Mouse (Mus musculus) limb, embryonic 10.5 days (tissue): ENCODE measurements around the gene Arpp21. TPM values are rescaled to one million over a fixed set of nuclear protein-coding genes. Genes with fewer than 3 reads are reported as not detected.

Source experiments
- DNase-seq: peaks from one replicate; pipeline ENCODE4 v3.0.0-alpha.2; 2017; ENCODE audit warnings: low spot score
- H3K27ac ChIP-seq: fragments of 300-500 bp; sonication (generic); 2 replicates; pipeline ENCODE4 v1.5.1; 2016; ENCODE audit warnings: mild to moderate bottlenecking
- H3K27me3 ChIP-seq: fragments of 300-500 bp; sonication (generic); 2 replicates; pipeline ENCODE4 v1.6.1; 2016; ENCODE audit warnings: low read depth, mild to moderate bottlenecking; ENCODE audit not compliant: poor library complexity, severe bottlenecking
- H3K36me3 ChIP-seq: fragments of 300-500 bp; sonication (generic); 2 replicates; pipeline ENCODE4 v1.6.1; 2016; ENCODE audit warnings: mild to moderate bottlenecking, moderate library complexity
- H3K4me1 ChIP-seq: fragments of 300-500 bp; sonication (generic); 2 replicates; pipeline ENCODE4 v1.6.1; 2016
- H3K4me3 ChIP-seq: fragments of 300-500 bp; sonication (generic); 2 replicates; pipeline ENCODE4 v1.5.1; 2016; ENCODE audit warnings: mild to moderate bottlenecking, moderate library complexity
- H3K9me3 ChIP-seq: fragments of 300-500 bp; sonication (generic); replicated peaks from 2 replicates; pipeline ENCODE4 v1.6.1; 2016; ENCODE audit warnings: mild to moderate bottlenecking
- WGBS: fragments of 180-500 bp; shearing (Covaris S2); methylation state at CpG from one replicate; pipeline ENCODE4 v1.1.7; 2016; 5-methylcytosine and 5-hydroxymethylcytosine counted together
- polyA plus RNA-seq: library from polyadenylated mRNA; unstranded; fragments of >200 nt; fragmentation: Nextera tagmentation; extraction: Ambion mirVana; gene quantifications from 2 replicates; pipeline ENCODE4 v1.2.1, GENCODE M21; 2016

Gene Arpp21
- polyA plus RNA-seq, 1 experiment from 2014 or later, result 1.2 TPM

DNA sequence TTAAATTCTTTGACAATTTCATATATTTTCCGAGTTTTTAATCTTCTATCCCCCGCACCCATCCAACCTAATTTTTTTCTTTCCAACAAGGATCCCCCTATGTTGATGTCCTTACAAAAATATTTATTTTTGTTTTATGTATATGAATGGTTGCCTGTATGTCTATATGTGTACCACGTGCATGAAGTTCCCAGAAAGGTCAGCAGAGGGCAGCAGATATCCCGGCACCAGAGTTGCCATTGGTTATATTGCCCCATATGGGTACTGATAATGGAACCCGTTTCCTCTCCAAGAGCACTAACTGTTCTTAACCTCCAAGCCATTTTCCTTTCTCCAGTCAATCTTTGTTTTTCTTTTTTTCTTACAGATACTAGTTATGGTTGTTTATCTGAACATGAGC is 124.1 kb downstream of the Arpp21 start:
- 86% methylated on average over 5 of the region's 5 CpGs for WGBS
- Histone ChIP-seq H3K27me3 (no peaks in the 10 kb centered on the region), H3K36me3 (no peaks in the 10 kb centered on the region), H3K4me3 (no peak overlapping the region), H3K27ac (no peak overlapping the region), H3K4me1 (no peaks in the 10 kb centered on the region), H3K9me3 (no peaks in the 10 kb centered on the region)
- DNase-seq, result no peak

DNA sequence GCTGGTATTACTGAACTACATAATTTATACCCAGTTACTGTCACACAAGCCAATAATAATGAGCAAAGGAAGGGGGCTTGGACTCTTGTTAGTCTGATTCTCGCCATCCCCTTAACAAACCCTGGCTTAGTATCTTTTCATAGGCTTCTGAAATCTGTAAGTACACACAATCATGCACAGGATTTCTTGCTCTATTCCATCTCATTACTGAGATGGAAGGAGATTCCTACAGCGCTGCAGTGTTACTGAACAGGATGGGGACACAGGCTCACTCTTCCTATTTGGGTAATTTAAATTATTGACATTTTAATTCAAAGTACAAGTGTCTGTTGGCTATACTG is 132.9 kb downstream of the Arpp21 start:
- no peaks in the 10 kb centered on the region for H3K36me3 ChIP-seq
- H3K4me1 ChIP-seq, result no peaks in the 10 kb centered on the region
- H3K4me3 ChIP-seq, result no peak overlapping the region
- no peaks in the 10 kb centered on the region for H3K9me3 ChIP-seq
- H3K27ac ChIP-seq, result no peak overlapping the region
- DNase-seq, result no peak
- H3K27me3 ChIP-seq, result no peaks in the 10 kb centered on the region
- WGBS, result 77% methylated on average over 2 of the region's 2 CpGs

DNA sequence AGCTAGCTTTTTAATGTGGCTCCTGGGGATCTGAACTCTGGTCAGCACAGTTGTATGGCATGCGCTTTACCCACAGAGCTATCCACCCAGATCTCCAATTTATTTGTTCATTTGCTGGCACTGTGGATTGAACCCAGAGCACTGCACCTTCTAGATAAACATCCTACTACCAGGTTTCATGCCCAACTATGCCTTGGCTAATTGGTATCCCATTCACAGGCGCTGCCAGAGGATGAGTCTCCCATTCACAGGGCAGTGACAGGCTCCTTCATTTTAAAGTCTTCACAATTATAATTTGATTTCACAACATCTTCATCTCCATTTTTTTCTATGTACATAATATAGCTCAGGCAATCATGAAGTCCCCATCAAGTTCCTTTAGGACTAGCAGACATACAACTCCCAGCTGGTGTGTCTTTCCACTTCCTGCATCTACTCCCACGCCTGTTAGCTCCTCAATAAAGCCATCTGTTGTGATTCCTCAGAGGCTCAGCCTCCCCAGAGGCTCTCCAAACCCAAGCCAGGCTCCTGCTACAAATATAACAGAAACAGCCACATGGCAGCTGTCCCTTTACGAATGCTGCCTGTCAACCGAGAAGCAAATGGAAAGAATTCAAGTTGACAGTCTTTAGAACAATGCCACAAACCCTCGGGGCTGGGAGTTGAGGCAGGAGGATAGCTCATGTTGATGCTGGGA is 133.4 kb downstream of the Arpp21 start:
- H3K27ac ChIP-seq, result no peak overlapping the region
- H3K36me3 ChIP-seq, result no peaks in the 10 kb centered on the region
- no peaks in the 10 kb centered on the region for H3K4me1 ChIP-seq
- H3K4me3 ChIP-seq, result no peak overlapping the region
- no peak for DNase-seq
- WGBS, result 69% methylated on average over 6 of the region's 6 CpGs
- no peaks in the 10 kb centered on the region for H3K27me3 ChIP-seq
- H3K9me3 ChIP-seq, result no peaks in the 10 kb centered on the region

DNA sequence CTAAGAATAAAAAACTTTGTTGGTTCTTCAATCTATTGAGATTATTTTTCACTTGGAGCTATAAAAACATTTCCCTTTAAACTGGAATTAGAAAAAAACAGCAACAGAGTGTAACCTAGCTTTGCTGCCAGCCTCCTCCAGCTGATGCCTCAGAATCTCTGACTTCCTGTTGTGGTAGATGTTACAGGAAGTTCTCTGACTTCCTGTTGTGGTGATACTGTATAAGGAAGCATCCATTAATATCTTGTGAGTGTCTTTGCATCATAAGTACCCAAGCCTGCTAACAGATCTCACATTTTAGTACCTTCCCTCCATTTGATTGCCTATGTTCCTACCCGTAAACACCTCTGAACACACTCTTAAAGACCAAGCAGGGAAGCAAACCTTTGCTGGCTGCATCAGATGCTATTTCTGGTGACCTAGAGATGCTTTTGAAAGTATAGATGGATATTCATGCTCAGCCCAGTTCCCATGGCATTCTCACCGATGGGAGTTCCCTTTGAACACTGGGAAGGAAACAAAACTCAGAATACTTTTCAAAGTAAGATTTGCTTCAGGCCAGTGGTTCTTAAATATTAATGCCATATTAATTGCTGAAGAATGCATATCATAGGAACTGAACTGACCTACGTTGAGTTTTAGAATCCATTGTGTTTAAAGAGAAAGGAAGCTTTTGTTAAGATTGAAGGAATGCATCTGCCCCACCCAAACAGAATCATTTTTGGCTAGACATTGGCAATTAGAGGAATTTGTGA is 134.7 kb downstream of the Arpp21 start:
- no peak for DNase-seq
- WGBS, result 90% methylated on average over 3 of the region's 3 CpGs
- Histone ChIP-seq H3K4me1 (no peaks in the 10 kb centered on the region), H3K27ac (no peak overlapping the region), H3K36me3 (no peaks in the 10 kb centered on the region), H3K27me3 (no peaks in the 10 kb centered on the region), H3K4me3 (no peak overlapping the region), H3K9me3 (no peaks in the 10 kb centered on the region)

DNA sequence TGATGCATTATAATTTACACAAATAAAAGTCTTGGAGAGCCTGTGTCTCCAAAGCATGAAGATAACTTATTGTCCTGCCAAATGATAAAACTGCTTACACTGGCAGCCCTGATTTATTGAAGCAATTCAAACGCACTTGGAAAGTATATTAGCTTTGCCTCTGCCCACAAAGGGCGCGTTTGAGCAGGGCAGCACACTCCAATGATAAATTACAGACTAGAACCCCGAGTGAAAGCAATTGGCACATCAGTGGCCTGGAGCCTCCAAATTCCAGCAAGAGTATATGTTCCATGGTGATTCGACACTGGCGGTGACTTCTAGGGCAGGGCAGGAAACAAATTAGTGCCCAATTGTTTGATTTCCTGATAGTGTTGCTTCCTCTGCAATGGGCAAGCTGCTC is 137.5 kb downstream of the Arpp21 start:
- 46% methylated on average over 6 of the region's 6 CpGs for WGBS
- Histone ChIP-seq H3K4me1 (no peaks in the 10 kb centered on the region), H3K9me3 (no peaks in the 10 kb centered on the region), H3K27ac (no peak overlapping the region), H3K4me3 (no peak overlapping the region), H3K36me3 (no peaks in the 10 kb centered on the region), H3K27me3 (no peaks in the 10 kb centered on the region)
- no peak for DNase-seq

DNA sequence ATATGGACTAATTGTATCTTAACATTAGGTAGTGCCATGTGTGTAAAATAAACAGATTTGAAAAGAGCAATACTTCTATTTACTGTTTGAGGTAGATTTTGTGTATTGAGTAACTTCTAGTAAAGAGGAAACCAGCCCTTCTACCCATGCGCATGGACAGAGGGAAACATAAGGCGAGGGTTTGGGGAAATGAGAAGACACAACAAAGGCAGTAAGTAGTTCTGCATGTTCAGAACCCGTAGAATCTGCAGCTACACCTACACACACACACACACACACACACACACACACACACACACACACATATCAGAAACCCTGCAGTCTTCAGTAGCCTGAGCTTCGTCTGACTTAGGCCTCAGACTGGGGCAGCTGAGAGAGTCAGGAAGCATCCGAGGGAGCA is 140.0 kb downstream of the Arpp21 start:
- Histone ChIP-seq H3K4me1 (no peaks in the 10 kb centered on the region), H3K27me3 (no peaks in the 10 kb centered on the region), H3K36me3 (no peaks in the 10 kb centered on the region), H3K27ac (no peak overlapping the region), H3K9me3 (no peaks in the 10 kb centered on the region), H3K4me3 (no peak overlapping the region)
- no peak for DNase-seq
- WGBS, result 84% methylated on average over 5 of the region's 5 CpGs

DNA sequence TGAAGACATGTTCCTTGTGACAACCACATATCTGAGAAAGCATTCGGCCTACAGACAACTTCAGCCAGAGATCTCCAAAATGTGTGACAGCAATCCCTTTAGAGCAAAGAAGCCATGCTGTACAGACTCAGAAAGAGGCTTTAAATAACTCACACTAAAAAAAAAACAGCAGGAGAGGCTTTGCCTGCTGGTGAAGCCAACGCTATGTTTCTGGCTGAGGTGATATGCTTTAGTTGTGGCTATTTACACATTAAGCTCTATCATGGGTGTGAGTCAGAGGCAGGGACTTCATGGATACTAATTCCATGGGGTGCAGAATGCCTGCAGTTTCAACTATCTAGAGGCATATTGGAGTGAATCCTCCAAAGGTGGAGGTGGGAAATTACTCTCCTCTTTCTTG is 140.5 kb downstream of the Arpp21 start:
- DNase-seq, result no peak
- H3K4me3 ChIP-seq, result no peak overlapping the region
- H3K27me3 ChIP-seq, result no peaks in the 10 kb centered on the region
- H3K36me3 ChIP-seq, result no peaks in the 10 kb centered on the region
- WGBS, result 90% methylated on average over 2 of the region's 2 CpGs
- H3K4me1 ChIP-seq, result no peaks in the 10 kb centered on the region
- no peaks in the 10 kb centered on the region for H3K9me3 ChIP-seq
- no peak overlapping the region for H3K27ac ChIP-seq

DNA sequence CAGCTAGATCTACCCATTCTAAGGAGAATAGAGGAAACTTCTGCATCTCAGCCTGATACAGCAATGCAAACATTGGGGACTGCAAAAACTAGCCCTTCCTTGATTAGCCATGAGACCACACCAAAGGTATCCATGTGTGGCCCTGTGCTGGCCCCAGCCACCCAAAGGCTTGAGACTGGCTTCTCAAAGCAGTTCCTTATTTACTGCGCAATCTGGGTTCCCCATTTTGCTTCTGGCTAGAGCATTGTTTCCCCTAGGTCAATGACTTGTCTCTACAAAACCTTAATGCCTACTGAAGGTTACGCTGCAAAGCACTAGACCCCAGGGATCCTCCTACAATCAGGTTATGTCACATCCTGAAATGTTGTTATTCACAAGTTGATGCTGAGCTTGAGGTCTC is 156.8 kb downstream of the Arpp21 start:
- H3K4me3 ChIP-seq, result no peak overlapping the region
- 89% methylated on average over 2 of the region's 2 CpGs for WGBS
- H3K27ac ChIP-seq, result no peak overlapping the region
- H3K9me3 ChIP-seq, result no peaks in the 10 kb centered on the region
- H3K4me1 ChIP-seq, result peaks cover 6% of the 10 kb centered on the region; the same call in 1 of the 2 replicates
- H3K36me3 ChIP-seq, result no peaks in the 10 kb centered on the region
- DNase-seq, result no peak
- no peaks in the 10 kb centered on the region for H3K27me3 ChIP-seq

DNA sequence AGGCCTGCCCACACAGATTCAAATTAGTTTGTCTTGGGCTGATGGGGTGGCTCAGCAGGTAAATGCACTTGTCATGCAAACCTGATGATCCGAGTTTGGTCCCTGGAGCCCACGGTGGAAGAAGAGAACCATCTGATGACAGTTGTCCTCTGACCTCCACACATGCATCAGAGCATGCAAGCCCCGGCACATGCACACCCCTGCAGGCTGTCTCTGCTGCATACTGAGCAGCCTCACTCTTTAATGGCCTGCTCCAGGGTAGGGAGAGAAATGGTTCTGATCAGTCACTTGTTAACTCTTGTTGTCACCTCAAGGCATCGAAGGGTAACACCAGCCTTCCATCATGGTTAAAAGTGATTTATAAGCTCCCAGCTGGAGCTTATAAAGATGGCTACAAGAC is 157.3 kb downstream of the Arpp21 start:
- DNase-seq, result no peak
- WGBS, result 47% methylated on average over 4 of the region's 4 CpGs
- no peaks in the 10 kb centered on the region for H3K36me3 ChIP-seq
- no peak overlapping the region for H3K4me3 ChIP-seq
- H3K27ac ChIP-seq, result no peak overlapping the region
- no peaks in the 10 kb centered on the region for H3K9me3 ChIP-seq
- peaks cover 6% of the 10 kb centered on the region; the same call in 1 of the 2 replicates for H3K4me1 ChIP-seq
- H3K27me3 ChIP-seq, result no peaks in the 10 kb centered on the region

DNA sequence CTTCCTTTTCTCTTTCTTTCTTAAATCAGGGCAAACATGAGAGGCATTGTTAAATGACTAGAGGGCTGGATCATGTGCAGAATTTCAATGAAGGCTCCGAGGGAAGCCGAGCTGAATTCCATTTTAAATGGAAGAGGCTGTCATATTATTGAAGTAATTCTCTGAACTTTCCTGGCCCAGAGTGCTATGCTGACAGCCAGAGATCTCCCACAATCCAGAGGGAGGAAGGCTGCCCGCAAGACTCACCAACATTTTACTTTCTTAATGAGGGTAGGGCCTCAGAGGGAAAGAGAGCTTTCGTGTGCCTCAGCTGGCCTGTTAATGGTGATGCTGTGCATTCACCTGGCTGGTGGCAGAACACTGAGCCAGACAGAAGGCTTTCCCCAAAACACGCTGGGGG is 160.5 kb downstream of the Arpp21 start:
- DNase-seq, result no peak
- WGBS, result 79% methylated on average over 5 of the region's 5 CpGs
- H3K4me3 ChIP-seq, result no peak overlapping the region

DNA sequence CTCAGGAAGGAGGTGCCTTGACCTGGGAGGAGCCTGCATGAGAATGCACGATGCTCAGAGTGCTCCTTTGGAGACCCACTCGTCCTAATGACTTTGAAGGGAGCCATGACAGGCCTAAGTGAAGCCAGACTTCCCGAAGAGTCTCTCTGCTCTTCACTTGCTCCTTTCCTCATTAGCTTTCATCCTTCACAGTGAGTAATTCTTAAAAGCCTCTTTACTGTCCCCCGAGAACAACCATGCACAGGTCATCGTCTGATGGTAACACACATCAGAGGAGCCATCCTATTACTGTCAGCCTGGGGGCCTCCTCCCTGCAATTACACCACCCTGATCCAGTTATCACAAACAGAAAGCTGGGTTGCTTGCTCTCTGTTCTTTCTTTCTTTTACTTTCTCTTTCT is 160.9 kb downstream of the Arpp21 start:
- H3K27ac ChIP-seq, result no peak overlapping the region
- H3K36me3 ChIP-seq, result no peaks in the 10 kb centered on the region
- H3K4me1 ChIP-seq, result peaks cover 16% of the 10 kb centered on the region
- no peak for DNase-seq
- H3K4me3 ChIP-seq, result no peak overlapping the region
- H3K9me3 ChIP-seq, result no peaks in the 10 kb centered on the region
- WGBS, result 11% methylated on average over 5 of the region's 5 CpGs
- no peaks in the 10 kb centered on the region for H3K27me3 ChIP-seq

More for the DNA sequence above, 160.5 kb downstream of the Arpp21 start:
- Histone ChIP-seq H3K27me3 (no peaks in the 10 kb centered on the region), H3K4me1 (peaks cover 16% of the 10 kb centered on the region), H3K36me3 (no peaks in the 10 kb centered on the region), H3K27ac (no peak overlapping the region), H3K9me3 (no peaks in the 10 kb centered on the region)

DNA sequence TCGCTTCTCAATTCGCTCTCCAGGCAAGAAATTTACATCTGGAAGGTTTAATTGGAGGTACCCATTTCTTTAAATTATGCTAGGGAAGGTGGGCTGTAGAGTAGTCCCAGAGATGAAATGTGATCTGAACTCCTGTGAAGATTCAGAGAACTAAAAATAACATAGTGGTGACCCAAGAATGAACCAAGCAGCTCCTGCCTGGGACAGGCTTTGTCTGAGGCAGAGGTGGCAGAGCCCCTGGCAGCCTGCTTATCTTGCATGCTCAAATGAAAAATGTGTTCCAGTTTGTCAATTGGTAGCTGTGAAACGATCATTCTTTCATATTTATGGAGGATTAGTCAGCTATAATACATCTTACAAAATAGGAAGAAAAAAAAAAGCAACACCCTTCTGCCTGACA is 164.4 kb downstream of the Arpp21 start:
- H3K27me3 ChIP-seq, result no peaks in the 10 kb centered on the region
- WGBS, result 44% methylated on average over 3 of the region's 3 CpGs
- no peak for DNase-seq
- H3K27ac ChIP-seq, result no peak overlapping the region
- peaks cover 14% of the 10 kb centered on the region for H3K4me1 ChIP-seq
- no peaks in the 10 kb centered on the region for H3K36me3 ChIP-seq
- H3K4me3 ChIP-seq, result no peak overlapping the region
- no peaks in the 10 kb centered on the region for H3K9me3 ChIP-seq

DNA sequence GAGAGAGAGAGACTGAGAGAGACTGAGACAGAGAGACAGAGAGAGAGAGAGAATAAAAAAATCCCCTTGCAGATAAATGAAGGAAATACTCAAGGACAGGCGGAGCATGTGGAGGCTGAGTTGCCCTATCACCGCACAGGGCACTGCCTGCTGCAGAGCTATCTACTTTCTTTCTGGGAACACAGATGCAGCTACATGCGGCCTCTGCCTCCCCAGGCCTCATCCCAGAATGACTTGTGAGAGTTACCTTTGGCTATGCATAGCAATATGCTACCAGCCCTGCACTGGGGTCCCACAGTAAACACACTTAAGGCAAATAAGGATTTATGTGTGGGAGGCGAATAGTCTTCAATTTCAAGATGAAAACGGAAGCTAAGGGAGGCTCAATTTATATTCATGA is 164.8 kb downstream of the Arpp21 start:
- no peaks in the 10 kb centered on the region for H3K27me3 ChIP-seq
- DNase-seq, result no peak
- no peaks in the 10 kb centered on the region for H3K36me3 ChIP-seq
- no peak overlapping the region for H3K4me3 ChIP-seq
- H3K4me1 ChIP-seq, result peaks cover 14% of the 10 kb centered on the region
- 39% methylated on average over 5 of the region's 5 CpGs for WGBS
- H3K9me3 ChIP-seq, result no peaks in the 10 kb centered on the region
- H3K27ac ChIP-seq, result no peak overlapping the region
